Mouse (Mus musculus) retina, postnatal 1 day (tissue): ENCODE results near the gene Hbs1l.
"Not testable (repeated sequence)": the region's sequence is repeated elsewhere in the genome, so short reads cannot be mapped to it uniquely, and the experiment has no call there.

Experiments
- DNase-seq: peaks from one replicate; pipeline ENCODE4 v3.0.0-alpha.2; 2012

Gene Hbs1l

DNA sequence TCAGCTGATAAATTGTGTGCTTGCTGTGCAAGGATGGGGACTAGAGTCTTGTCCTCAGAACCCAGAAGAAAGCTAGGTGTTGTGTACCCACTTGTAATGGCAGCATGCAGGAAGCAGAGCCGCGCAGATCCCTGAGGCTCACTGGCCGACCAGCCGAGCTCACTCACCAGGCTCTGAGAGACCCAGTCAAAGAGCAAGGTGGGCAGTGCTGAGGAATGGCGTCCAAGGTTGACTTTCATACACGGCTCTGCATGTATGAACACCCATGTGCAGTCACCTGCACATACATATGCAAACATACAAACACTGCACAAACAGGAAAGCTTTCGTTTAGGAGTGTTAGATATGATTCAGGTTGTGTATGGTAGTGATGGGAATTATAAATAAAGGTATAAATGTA lies 69.2 kb downstream of the Hbs1l start:
- no peak for DNase-seq

- DNase-seq: no peak
Observed at GRCm38 (mm10) chr10:21365897-21366296, 70.1 kb downstream of the Hbs1l start.

- DNase-seq: no peak
Observed at GRCm38 (mm10) chr10:21366471-21366870, 70.7 kb downstream of the Hbs1l start.

GRCm38 (mm10) chr10:21367481-21367880 lies 71.7 kb downstream of the Hbs1l start:
- no peak for DNase-seq

DNA sequence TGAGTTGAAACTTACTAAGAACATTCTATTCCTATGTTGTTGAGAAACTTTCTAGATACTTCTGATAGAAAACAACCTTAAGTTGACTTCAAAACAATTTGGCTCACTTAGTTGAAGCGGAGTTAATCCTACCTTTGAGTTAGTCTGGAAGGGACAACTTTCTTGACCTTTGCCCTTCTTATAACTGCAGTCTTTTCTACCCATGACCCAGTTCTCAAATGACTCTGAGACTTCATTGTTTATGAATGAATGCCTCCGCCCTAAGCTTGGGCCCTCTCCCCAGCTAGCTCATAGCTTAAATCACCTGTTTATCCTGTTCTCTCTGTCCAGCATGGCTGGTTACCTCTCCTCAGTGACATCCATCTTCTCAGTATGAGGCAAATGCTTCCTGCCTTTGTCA lies 73.8 kb downstream of the Hbs1l start:
- no peak for DNase-seq

DNA sequence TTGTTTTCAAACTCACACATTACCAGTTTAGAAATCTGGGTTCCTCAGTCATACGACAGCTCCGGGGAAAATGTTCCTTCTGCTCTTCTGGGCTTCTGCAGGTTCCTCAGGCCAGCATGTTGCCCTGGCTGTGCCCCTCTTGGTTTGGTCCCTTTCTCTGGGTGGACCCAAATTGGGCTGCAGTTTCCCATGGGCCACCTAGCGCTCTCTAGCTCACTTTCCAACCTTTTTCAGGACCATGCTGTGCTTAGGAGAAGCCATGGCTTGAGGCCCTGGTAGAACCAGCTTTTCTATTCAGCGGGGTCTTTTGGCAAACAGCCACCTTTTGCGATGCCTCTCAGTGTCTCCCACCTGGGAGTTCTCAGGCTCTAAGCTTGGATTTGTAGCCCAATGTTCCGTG lies 76.5 kb downstream of the Hbs1l start:
- DNase-seq: no peak

DNA sequence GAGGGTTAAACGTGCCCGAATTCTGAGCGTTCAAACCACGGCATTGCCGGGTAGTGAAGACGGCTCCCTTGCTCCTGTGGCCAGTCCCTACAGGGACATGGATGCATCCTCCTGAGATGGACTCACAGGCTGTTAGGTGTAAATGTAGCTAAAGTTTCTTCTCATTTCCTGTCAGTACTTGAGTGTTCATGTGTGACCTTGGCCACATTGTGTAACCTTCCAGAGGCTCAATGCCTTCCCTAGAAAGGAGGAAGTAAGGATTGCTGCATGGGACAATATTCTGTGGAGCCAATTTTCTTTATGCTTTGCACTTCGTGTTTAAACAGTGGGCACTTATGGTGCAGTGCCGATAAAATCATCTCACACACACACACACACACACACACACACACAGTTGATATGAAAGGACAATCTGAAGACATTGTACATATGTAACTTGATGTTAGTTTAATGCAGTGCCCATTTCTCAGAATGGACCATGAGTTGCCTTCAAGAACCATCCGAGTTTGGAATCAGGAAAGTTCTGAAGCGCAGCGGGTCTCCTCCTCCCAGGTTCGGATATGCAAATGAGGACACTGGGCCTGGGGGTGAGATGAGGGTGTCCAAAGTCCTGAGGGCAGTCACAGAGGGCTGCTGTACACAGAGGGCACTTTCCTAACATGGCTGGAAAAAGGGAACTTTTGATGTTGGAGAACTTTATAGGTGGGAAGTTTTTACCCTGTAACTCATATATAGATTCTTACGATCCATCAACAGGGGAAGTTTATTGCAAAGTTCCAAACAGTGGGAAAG lies 81.1 kb downstream of the Hbs1l start, which contains the start of gene Aldh8a1:
Aldh8a1 (plus strand) TSS at position 610 of the 792 bp plus-strand sequence.
- DNase-seq: no peak

GRCm38 (mm10) chr10:21378196-21378944 lies 82.6 kb downstream of the Hbs1l start:
- DNase-seq: no peak

GRCm38 (mm10) chr10:21382914-21383313 lies 87.1 kb downstream of the Hbs1l start:
- peak; percentile 81 for DNase-seq

DNA sequence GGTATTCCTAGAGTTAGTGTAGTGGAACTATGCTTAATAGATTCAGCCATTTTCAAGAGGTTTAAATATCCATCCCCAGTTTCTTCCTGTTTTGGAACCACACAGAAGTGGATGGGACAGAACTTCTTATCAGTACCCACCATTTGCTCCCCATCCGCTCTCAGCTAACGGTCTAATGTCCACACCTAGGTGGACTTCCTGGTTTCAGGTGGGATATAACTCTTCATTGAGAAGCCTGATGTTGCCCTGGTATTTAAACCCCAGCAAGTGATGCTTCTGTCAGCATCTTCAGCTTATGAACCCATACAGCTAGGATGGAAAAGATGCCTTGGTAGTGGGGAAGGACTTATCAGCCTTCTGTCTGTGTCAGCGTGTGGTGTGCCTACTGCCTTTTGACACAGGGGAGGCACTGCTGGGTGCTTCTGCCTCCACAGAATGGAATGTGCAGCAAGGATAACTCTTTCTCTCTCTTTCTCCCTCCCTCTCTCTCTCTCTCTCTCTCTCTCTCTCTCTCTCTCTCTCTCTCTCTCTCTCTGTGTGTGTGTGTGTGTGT lies 89.4 kb downstream of the Hbs1l start:
- no peak for DNase-seq

DNA sequence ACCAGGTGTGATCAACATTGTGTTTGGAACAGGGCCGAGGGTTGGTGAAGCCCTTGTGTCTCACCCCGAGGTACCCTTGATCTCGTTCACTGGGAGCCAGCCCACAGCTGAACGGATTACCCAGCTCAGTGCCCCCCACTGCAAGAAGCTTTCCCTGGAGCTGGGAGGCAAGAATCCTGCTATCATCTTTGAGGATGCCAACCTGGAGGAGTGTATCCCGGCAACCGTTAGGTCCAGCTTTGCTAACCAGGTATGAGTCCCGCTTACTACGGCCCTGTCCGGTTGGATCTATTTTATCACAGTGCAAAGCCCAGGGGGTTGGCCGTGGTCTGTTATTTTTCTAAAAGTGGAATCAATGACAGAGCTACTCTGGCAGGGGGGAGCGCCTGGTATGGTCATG lies 93.3 kb downstream of the Hbs1l start:
- DNase-seq: no peak

DNA sequence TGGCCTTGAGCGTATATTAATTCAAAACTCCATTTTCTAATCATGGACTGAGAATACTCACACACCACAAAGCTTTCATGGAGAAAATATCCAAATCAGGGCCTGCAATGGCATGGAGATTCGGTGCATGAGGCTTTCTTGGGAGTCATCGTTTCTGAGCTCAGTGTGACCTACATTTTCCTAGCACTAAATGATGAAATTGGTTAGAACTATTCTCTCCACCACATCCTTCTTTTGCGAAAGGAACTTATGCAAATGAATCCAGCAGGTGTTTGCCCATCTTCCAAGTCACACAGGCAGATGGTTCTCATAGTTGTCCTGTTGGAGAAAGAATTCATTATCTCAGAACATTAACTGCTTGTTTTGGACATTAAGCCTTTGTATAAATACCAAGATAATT lies 94.7 kb downstream of the Hbs1l start:
- peak; percentile 43 for DNase-seq

GRCm38 (mm10) chr10:21391286-21391685 lies 95.5 kb downstream of the Hbs1l start:
- no peak for DNase-seq

GRCm38 (mm10) chr10:21393390-21393789 lies 97.6 kb downstream of the Hbs1l start:
- no peak for DNase-seq

- DNase-seq: no peak
Observed at GRCm38 (mm10) chr10:21395426-21396139, 99.8 kb downstream of the Hbs1l start.

- DNase-seq: not testable (repeated sequence)
Observed at GRCm38 (mm10) chr10:21398873-21399425, 103.2 kb downstream of the Hbs1l start.

- no peak for DNase-seq
Observed at GRCm38 (mm10) chr10:21399622-21400021, 103.8 kb downstream of the Hbs1l start.

- DNase-seq: no peak
Observed at GRCm38 (mm10) chr10:21400031-21400430, 104.3 kb downstream of the Hbs1l start.

- no peak for DNase-seq
Observed at GRCm38 (mm10) chr10:21400453-21400852, 104.7 kb downstream of the Hbs1l start.

DNA sequence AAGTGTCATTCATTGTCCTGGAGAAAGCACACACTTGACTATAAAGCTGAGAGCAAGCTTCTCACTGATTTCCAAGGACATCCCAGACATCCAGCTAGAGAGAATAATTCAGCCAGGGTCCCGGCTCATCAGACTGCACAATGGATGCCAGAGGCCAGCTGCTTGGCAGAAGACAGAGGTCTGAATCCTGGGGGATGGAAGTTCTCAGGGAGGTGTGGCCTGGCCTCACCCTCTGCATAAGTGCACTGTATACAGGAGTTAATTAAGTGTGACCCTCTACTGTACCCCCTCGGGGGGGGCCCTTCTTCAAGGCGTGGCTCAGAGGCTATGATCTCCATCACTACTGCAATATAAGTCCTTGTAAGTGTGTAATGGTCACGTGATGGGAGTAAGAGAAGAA lies 105.5 kb downstream of the Hbs1l start:
- DNase-seq: no peak

DNA sequence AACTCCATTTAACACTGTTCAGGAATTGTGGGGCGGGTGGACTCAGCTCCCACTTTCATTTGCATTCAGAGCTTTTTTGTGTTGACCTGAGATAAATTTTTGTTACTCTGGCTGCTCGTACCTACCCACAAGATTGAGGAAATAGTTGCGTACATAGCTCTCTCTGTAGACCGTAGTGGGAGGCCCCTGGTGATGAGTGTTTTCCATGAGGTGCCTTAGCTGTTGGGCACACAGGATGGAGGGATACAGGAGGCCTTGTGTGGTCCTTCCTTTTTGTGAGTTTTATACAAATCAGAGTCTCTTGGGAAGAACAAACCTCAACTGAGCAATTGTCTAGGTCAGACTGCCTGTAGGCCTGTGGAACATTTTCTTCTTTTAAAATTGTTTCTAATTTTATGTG lies 109.0 kb downstream of the Hbs1l start:
- no peak for DNase-seq

GRCm38 (mm10) chr10:21405707-21406534 lies 110.1 kb downstream of the Hbs1l start:
- DNase-seq: no peak
